Mouse (Mus musculus) heart, embryonic 12.5 days (tissue): ENCODE results near the gene Sos2. TPM values are rescaled to one million over a fixed set of nuclear protein-coding genes. Genes with fewer than 3 reads are reported as not detected.
"Not testable (repeated sequence)": the region's sequence is repeated elsewhere in the genome, so short reads cannot be mapped to it uniquely, and the experiment has no call there.

Experiments used
- ATAC-seq: fragments of 200-750 bp; cut with Nextera tagmentation; 2 replicates; pipeline ENCODE4 v1.8.0; 2017; ENCODE audit warnings: moderate TSS enrichment, moderate library complexity; ENCODE audit not compliant: insufficient number of reproducible peaks, low FRiP score
- H3K27ac ChIP-seq: fragments of 300-500 bp; sonication (generic); 2 replicates; pipeline ENCODE4 v1.5.1; 2016; ENCODE audit warnings: mild to moderate bottlenecking, moderate library complexity; ENCODE audit not compliant: poor library complexity, severe bottlenecking
- H3K27me3 ChIP-seq: fragments of 300-500 bp; sonication (generic); replicated peaks from 2 replicates; pipeline ENCODE4 v1.6.1; 2016; ENCODE audit warnings: mild to moderate bottlenecking, moderate library complexity
- H3K36me3 ChIP-seq: fragments of 300-500 bp; sonication (generic); 2 replicates; pipeline ENCODE4 v1.6.1; 2016; ENCODE audit warnings: mild to moderate bottlenecking, moderate library complexity
- H3K4me1 ChIP-seq: fragments of 300-500 bp; sonication (generic); replicated peaks from 2 replicates; pipeline ENCODE4 v1.6.1; 2016; ENCODE audit warnings: mild to moderate bottlenecking
- H3K4me2 ChIP-seq: fragments of 300-500 bp; sonication (generic); 2 replicates; pipeline ENCODE4 v1.6.1; 2016; ENCODE audit warnings: mild to moderate bottlenecking, moderate library complexity
- H3K4me3 ChIP-seq: fragments of 300-500 bp; sonication (generic); 2 replicates; pipeline ENCODE4 v1.5.1; 2016; ENCODE audit warnings: mild to moderate bottlenecking
- H3K9ac ChIP-seq: fragments of 300-500 bp; sonication (generic); 2 replicates; pipeline ENCODE4 v1.6.1; 2016; ENCODE audit warnings: mild to moderate bottlenecking, moderate library complexity
- H3K9me3 ChIP-seq: fragments of 300-500 bp; sonication (generic); replicated peaks from 2 replicates; pipeline ENCODE4 v1.6.1; 2016; ENCODE audit warnings: mild to moderate bottlenecking, moderate library complexity
- WGBS: fragments of 180-500 bp; shearing (Covaris S2); methylation state at CpG from one replicate; pipeline ENCODE4 v1.1.7; 2016; 5-methylcytosine and 5-hydroxymethylcytosine counted together
- polyA plus RNA-seq: library from polyadenylated mRNA; unstranded; fragments of >200 nt; fragmentation: Nextera tagmentation; extraction: Ambion mirVana; gene quantifications from 2 replicates; pipeline ENCODE4 v1.2.1, GENCODE M21; 2016

Sos2 gene
- polyA plus RNA-seq, 1 experiment from 2014 or later = 8.4 TPM

- ATAC-seq = no peak
- 81% methylated on average over 5 of the region's 5 CpGs for WGBS
Observed at GRCm38 (mm10) chr12:69593130-69593529, 88.5 kb downstream of the Sos2 start.

GRCm38 (mm10) chr12:69583270-69583629, 98.4 kb downstream of the Sos2 start:
- WGBS = 38% methylated on average over 5 of the region's 5 CpGs
- Histone ChIP-seq H3K9ac (peak overlapping the region; percentile 83), H3K27me3 (no peaks in the 10 kb centered on the region), H3K36me3 (peaks cover 46% of the 10 kb centered on the region), H3K4me3 (peak overlapping the region; percentile 84), H3K27ac (peak overlapping the region; percentile 80), H3K9me3 (no peaks in the 10 kb centered on the region), H3K4me1 (peaks cover 23% of the 10 kb centered on the region), H3K4me2 (peak overlapping the region; percentile 65)
- ATAC-seq = no peak; the same call in 1 of the 2 replicates

More at GRCm38 (mm10) chr12:69593130-69593529, 88.5 kb downstream of the Sos2 start:
- H3K9me3 ChIP-seq = no peaks in the 10 kb centered on the region
- no peak overlapping the region for H3K4me3 ChIP-seq
- H3K9ac ChIP-seq = no peak overlapping the region
- no peaks in the 10 kb centered on the region for H3K4me1 ChIP-seq
- peaks cover 44% of the 10 kb centered on the region for H3K36me3 ChIP-seq
- H3K27me3 ChIP-seq = no peaks in the 10 kb centered on the region
- no peak overlapping the region for H3K4me2 ChIP-seq
- H3K27ac ChIP-seq = no peak overlapping the region

GRCm38 (mm10) chr12:69582613-69583269, 98.9 kb downstream of the Sos2 start, which contains the start of gene Vcpkmt:
Gene Vcpkmt, minus strand, starts transcription at chr12:69583028.
- peak; percentile 96 for ATAC-seq

GRCm38 (mm10) chr12:69582216-69582612, 99.4 kb downstream of the Sos2 start:
- H3K4me1 ChIP-seq = peaks cover 23% of the 10 kb centered on the region
- H3K4me3 ChIP-seq = peak overlapping the region; percentile 84
- H3K9ac ChIP-seq = peak overlapping the region; percentile 83
- H3K36me3 ChIP-seq = peaks cover 49% of the 10 kb centered on the region
- no peaks in the 10 kb centered on the region for H3K27me3 ChIP-seq
- no peaks in the 10 kb centered on the region for H3K9me3 ChIP-seq
- H3K27ac ChIP-seq = peak overlapping the region; percentile 80
- peak overlapping the region; percentile 65 for H3K4me2 ChIP-seq
- no peak for ATAC-seq
- 27% methylated on average over 9 of the region's 9 CpGs for WGBS

More at GRCm38 (mm10) chr12:69582613-69583269, 98.9 kb downstream of the Sos2 start, which contains the start of gene Vcpkmt:
- under 1% methylated on average over 56 of the region's 56 CpGs for WGBS
- peak within 1 kb of the TSS; percentile 83 for H3K9ac ChIP-seq
- peak within 1 kb of the TSS; percentile 80 for H3K27ac ChIP-seq
- H3K27me3 ChIP-seq = no peaks in the 10 kb centered on the region
- H3K9me3 ChIP-seq = no peaks in the 10 kb centered on the region
- peak within 1 kb of the TSS; percentile 65 for H3K4me2 ChIP-seq
- H3K36me3 ChIP-seq = peaks cover 46% of the 10 kb centered on the region
- peaks cover 23% of the 10 kb centered on the region for H3K4me1 ChIP-seq
- peak within 1 kb of the TSS; percentile 84 for H3K4me3 ChIP-seq

- H3K9me3 ChIP-seq = no peaks in the 10 kb centered on the region
- H3K4me3 ChIP-seq = no peak overlapping the region
- H3K27me3 ChIP-seq = no peaks in the 10 kb centered on the region
- peaks cover 23% of the 10 kb centered on the region for H3K4me1 ChIP-seq
- ATAC-seq = no peak
- no peak overlapping the region for H3K4me2 ChIP-seq
- no peak overlapping the region for H3K27ac ChIP-seq
- 53% methylated on average over 5 of the region's 5 CpGs for WGBS
- peaks cover 41% of the 10 kb centered on the region for H3K36me3 ChIP-seq
- H3K9ac ChIP-seq = no peak overlapping the region
Observed at GRCm38 (mm10) chr12:69579623-69580022, 102.0 kb downstream of the Sos2 start.

- H3K27me3 ChIP-seq = no peaks in the 10 kb centered on the region
- H3K9ac ChIP-seq = no peak overlapping the region
- H3K4me2 ChIP-seq = no peak overlapping the region
- no peaks in the 10 kb centered on the region for H3K9me3 ChIP-seq
- H3K27ac ChIP-seq = no peak overlapping the region
- H3K36me3 ChIP-seq = peaks cover 38% of the 10 kb centered on the region
- H3K4me1 ChIP-seq = peaks cover 10% of the 10 kb centered on the region; the same call in 1 of the 2 replicates
- 82% methylated on average over 9 of the region's 9 CpGs for WGBS
- no peak overlapping the region for H3K4me3 ChIP-seq
- ATAC-seq = no peak
Observed at GRCm38 (mm10) chr12:69576120-69576627, 105.5 kb downstream of the Sos2 start.

GRCm38 (mm10) chr12:69573916-69574881, 107.5 kb downstream of the Sos2 start:
- ATAC-seq = no peak
- Histone ChIP-seq H3K4me2 (peak overlapping the region; percentile 60), H3K4me1 (no peaks in the 10 kb centered on the region), H3K27ac (no peak overlapping the region; the same call in 1 of the 2 replicates), H3K27me3 (no peaks in the 10 kb centered on the region), H3K36me3 (peaks cover 31% of the 10 kb centered on the region), H3K9ac (peak overlapping the region; percentile 54; the same call in 1 of the 2 replicates), H3K9me3 (no peaks in the 10 kb centered on the region), H3K4me3 (peak overlapping the region; percentile 33)
- 23% methylated on average over 17 of the region's 17 CpGs for WGBS

- no peak overlapping the region for H3K27ac ChIP-seq
- H3K4me1 ChIP-seq = no peaks in the 10 kb centered on the region
- no peak overlapping the region for H3K4me2 ChIP-seq
- no peak overlapping the region for H3K9ac ChIP-seq
- H3K9me3 ChIP-seq = no peaks in the 10 kb centered on the region
- no peak overlapping the region for H3K4me3 ChIP-seq
- ATAC-seq = no peak
- H3K36me3 ChIP-seq = peaks cover 23% of the 10 kb centered on the region
- WGBS = 91% methylated on average over 8 of the region's 8 CpGs
- no peaks in the 10 kb centered on the region for H3K27me3 ChIP-seq
Observed at GRCm38 (mm10) chr12:69573271-69573670, 108.4 kb downstream of the Sos2 start.

- no peak overlapping the region for H3K4me3 ChIP-seq
- H3K4me2 ChIP-seq = no peak overlapping the region
- H3K27ac ChIP-seq = no peak overlapping the region
- no peak overlapping the region for H3K9ac ChIP-seq
- peaks cover 7% of the 10 kb centered on the region for H3K4me1 ChIP-seq
- no peaks in the 10 kb centered on the region for H3K27me3 ChIP-seq
- no peaks in the 10 kb centered on the region for H3K9me3 ChIP-seq
- ATAC-seq = no peak
- WGBS = 87% methylated on average over 3 of the region's 3 CpGs
- no peaks in the 10 kb centered on the region for H3K36me3 ChIP-seq
Observed at GRCm38 (mm10) chr12:69569926-69570325, 111.7 kb downstream of the Sos2 start.

- WGBS = 60% methylated on average over 3 of the region's 3 CpGs
- Histone ChIP-seq H3K9ac (no peak overlapping the region), H3K27ac (no peak overlapping the region), H3K27me3 (no peaks in the 10 kb centered on the region), H3K9me3 (no peaks in the 10 kb centered on the region), H3K4me1 (peaks cover 7% of the 10 kb centered on the region), H3K36me3 (no peaks in the 10 kb centered on the region), H3K4me2 (no peak overlapping the region), H3K4me3 (no peak overlapping the region)
- no peak for ATAC-seq
Observed at GRCm38 (mm10) chr12:69568266-69568665, 113.4 kb downstream of the Sos2 start.

- H3K27ac ChIP-seq, H3K4me3 ChIP-seq, H3K4me2 ChIP-seq, H3K27me3 ChIP-seq, H3K36me3 ChIP-seq, H3K4me1 ChIP-seq, ATAC-seq, H3K9ac ChIP-seq: not testable (repeated sequence)
- peaks cover 20% of the 10 kb centered on the region for H3K9me3 ChIP-seq
- 73% methylated on average over 6 of the region's 6 CpGs for WGBS
Observed at GRCm38 (mm10) chr12:69561006-69561405, 120.6 kb downstream of the Sos2 start.
